Mouse (Mus musculus) embryonic facial prominence, embryonic 11.5 days (tissue): ENCODE measurements around the gene Fras1. TPM values are rescaled to one million over a fixed set of nuclear protein-coding genes. Genes with fewer than 3 reads are reported as not detected.

Experiments used
- ATAC-seq: fragments of 200-750 bp; cut with Nextera tagmentation; replicated peaks from 2 replicates; pipeline ENCODE4 v1.8.0; 2017; ENCODE audit warnings: low read depth; ENCODE audit not compliant: insufficient number of reproducible peaks, low FRiP score, low TSS enrichment
- DNase-seq: peaks from one replicate; pipeline ENCODE4 v3.0.0-alpha.2; 2015; ENCODE audit warnings: low spot score
- H3K27ac ChIP-seq: fragments of 300-500 bp; sonication (generic); replicated peaks from 2 replicates; pipeline ENCODE4 v1.5.1; 2014; ENCODE audit warnings: mild to moderate bottlenecking, low read depth, low read length, control low read depth
- H3K27me3 ChIP-seq: fragments of 300-500 bp; sonication (generic); 2 replicates; pipeline ENCODE4 v1.6.1; 2014; ENCODE audit warnings: mild to moderate bottlenecking, low read length, moderate library complexity, mixed read lengths; ENCODE audit not compliant: control insufficient read depth, insufficient read depth
- H3K36me3 ChIP-seq: fragments of 300-500 bp; sonication (generic); replicated peaks from 2 replicates; pipeline ENCODE4 v1.6.1; 2014; ENCODE audit warnings: low read depth, mild to moderate bottlenecking, low read length, moderate library complexity, mixed read lengths; ENCODE audit not compliant: control insufficient read depth, insufficient read depth
- H3K4me1 ChIP-seq: fragments of 300-500 bp; sonication (generic); 2 replicates; pipeline ENCODE4 v1.6.1; 2014; ENCODE audit warnings: low read length, mixed read lengths; ENCODE audit not compliant: control insufficient read depth, insufficient read depth
- H3K4me2 ChIP-seq: fragments of 300-500 bp; sonication (generic); 2 replicates; pipeline ENCODE4 v1.6.1; 2014; ENCODE audit warnings: low read depth, mild to moderate bottlenecking, control low read depth, low read length, moderate library complexity
- H3K4me3 ChIP-seq: fragments of 300-500 bp; sonication (generic); 2 replicates; pipeline ENCODE4 v1.5.1; 2014; ENCODE audit warnings: low read depth, low read length, control low read depth
- H3K9ac ChIP-seq: fragments of 300-500 bp; sonication (generic); replicated peaks from 2 replicates; pipeline ENCODE4 v1.6.1; 2014; ENCODE audit warnings: mild to moderate bottlenecking, control low read depth, low read length
- H3K9me3 ChIP-seq: fragments of 300-500 bp; sonication (generic); replicated peaks from 2 replicates; pipeline ENCODE4 v1.6.1; 2016; ENCODE audit warnings: mild to moderate bottlenecking, low read length, inconsistent platforms, mixed read lengths; ENCODE audit not compliant: control insufficient read depth
- WGBS: fragments of 180-500 bp; shearing (Covaris S2); extraction: QIAGEN DNeasy Blood & Tissue Kit; methylation state at CpG from one replicate; pipeline ENCODE4 v1.1.7; 2014; 5-methylcytosine and 5-hydroxymethylcytosine counted together
- polyA plus RNA-seq: library from polyadenylated mRNA; unstranded; fragments of >200 nt; fragmentation: Nextera tagmentation; extraction: Ambion mirVana; gene quantifications from 2 replicates; pipeline ENCODE4 v1.2.1, GENCODE M21; 2014

Gene Fras1
- polyA plus RNA-seq, 1 experiment from 2014 or later = 15.3 TPM

DNA sequence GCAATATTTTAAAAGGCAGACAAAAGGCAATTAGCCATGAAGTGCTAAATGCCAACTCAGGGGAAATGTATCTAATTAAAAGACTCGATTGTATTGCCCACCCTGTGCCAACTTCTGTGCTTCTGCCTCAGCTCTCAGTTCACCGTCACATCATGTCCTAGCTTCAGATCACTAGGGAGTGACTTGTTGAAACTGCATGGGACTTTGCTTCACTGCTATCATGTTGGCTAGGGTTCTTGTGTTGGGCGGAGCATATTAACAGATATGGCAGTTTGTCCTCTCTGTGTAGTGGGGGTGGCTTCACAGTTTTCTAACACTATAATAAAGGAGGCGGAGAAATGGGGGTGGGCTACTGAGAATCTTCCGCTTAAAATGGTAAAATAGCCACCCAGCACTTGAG, 172.2 kb downstream of the Fras1 start:
- no peaks in the 10 kb centered on the region for H3K36me3 ChIP-seq
- no peak for ATAC-seq
- H3K9ac ChIP-seq = no peak overlapping the region
- no peaks in the 10 kb centered on the region for H3K9me3 ChIP-seq
- 88% methylated on average over 5 of the region's 5 CpGs for WGBS
- no peaks in the 10 kb centered on the region for H3K27me3 ChIP-seq
- no peak for DNase-seq
- H3K4me3 ChIP-seq = no peak overlapping the region
- no peak overlapping the region for H3K27ac ChIP-seq
- no peak overlapping the region for H3K4me2 ChIP-seq
- no peaks in the 10 kb centered on the region for H3K4me1 ChIP-seq

DNA sequence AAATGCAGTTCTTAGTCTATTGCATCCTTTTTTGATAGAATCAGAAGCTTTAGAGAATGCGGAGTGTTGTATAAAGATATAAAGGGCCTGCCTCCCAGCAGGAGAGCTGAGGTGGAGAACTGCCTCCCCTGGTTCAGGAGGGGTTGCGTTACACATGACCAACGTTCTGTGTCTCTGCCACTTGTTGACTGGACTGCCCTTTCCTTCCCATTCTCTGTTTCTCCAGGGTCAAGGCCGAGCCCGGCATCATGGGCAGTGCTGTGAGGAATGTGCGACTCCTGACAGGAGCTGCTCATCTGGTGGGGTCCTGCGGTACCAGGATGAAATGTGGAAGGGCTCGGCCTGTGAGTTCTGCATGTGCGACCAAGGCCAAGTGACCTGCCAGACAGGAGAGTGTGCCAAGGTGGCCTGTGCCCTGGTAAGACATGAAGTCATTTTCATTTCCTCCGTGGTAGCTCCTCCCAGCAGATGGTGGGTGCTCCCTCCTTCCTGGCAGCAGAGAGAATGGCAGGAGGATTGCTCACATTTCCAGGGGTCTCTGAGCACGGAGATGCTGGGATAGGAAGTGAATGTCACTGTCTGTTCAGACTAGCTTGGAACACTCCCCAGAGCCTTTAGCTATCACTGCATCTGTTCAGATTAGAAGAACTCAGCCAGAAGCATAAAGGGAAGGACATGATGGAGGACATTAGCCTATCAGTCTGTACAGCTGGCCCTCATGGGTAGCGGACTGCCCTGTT, 181.4 kb downstream of the Fras1 start:
- Histone ChIP-seq H3K9ac (no peak overlapping the region), H3K4me2 (no peak overlapping the region), H3K4me3 (no peak overlapping the region), H3K27ac (no peak overlapping the region), H3K27me3 (no peaks in the 10 kb centered on the region), H3K4me1 (no peaks in the 10 kb centered on the region), H3K36me3 (no peaks in the 10 kb centered on the region), H3K9me3 (no peaks in the 10 kb centered on the region)
- 0 out of 2 replicates have a peak, but pooled peaks have one; percentile 34 for ATAC-seq
- DNase-seq = no peak
- 85% methylated on average over 12 of the region's 12 CpGs for WGBS

DNA sequence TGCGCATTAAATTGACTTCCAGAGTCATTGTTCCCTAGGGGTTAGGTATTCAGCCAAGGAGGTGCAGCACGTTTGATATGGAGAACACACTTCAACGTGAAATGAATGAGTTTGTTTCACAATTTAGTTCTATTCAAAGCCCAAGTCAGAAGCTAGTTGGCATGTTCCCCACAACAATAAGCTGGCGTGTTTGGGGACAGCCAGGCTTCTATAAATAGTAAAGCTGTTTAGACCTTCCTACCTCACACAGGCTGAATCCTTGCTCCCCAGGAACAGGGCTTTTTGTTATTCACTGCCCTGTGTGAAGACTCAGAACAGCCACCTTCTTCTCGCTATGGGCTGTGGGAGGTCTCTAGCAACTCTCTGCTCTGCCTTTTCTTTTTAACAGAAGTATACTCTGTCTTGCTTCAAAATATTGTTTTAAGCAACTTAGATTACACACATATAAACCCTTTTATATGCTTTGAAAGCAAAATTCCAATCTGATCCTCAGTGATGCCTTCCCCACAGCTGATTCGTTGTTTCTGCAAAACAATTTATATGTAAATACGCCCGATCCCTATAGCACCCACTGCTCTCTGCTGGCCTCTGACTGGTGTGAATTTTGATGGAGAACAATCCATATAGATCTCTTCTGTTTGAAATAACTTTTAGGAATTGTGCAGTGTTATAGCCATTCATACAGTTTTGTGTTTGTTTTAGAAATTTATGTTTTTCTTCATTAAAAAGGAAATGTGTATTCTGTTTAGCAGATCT, 184.5 kb downstream of the Fras1 start:
- Histone ChIP-seq H3K4me1 (no peaks in the 10 kb centered on the region), H3K27me3 (no peaks in the 10 kb centered on the region), H3K9ac (no peak overlapping the region), H3K9me3 (no peaks in the 10 kb centered on the region), H3K36me3 (no peaks in the 10 kb centered on the region), H3K4me3 (no peak overlapping the region), H3K4me2 (no peak overlapping the region), H3K27ac (no peak overlapping the region)
- 43% methylated on average over 8 of the region's 8 CpGs for WGBS
- no peak for ATAC-seq
- DNase-seq = no peak

DNA sequence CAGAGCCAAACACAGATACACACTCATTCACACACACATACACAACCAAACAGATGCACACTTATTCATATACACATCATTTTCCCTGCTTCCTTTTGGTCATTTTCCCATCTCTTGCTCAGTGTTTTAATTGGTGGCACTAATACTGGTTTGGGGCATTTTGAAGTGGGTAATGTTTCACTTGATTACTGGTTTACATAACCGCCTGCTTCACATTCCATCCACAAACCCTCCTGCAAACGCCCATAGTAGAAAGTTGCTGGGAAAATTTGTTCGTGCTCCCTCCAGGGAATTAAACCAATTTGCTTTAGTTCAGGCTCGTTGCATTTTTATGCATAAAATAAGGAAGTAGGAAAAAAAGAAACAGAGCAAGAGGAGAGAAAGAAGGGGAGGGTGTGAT, 200.8 kb downstream of the Fras1 start:
- Histone ChIP-seq H3K4me2 (no peak overlapping the region), H3K27ac (no peak overlapping the region), H3K9me3 (no peaks in the 10 kb centered on the region), H3K36me3 (no peaks in the 10 kb centered on the region), H3K27me3 (no peaks in the 10 kb centered on the region), H3K4me1 (no peaks in the 10 kb centered on the region), H3K9ac (no peak overlapping the region), H3K4me3 (no peak overlapping the region)
- DNase-seq (no peak), ATAC-seq (no peak)
- WGBS = 42% methylated on average over 4 of the region's 4 CpGs

DNA sequence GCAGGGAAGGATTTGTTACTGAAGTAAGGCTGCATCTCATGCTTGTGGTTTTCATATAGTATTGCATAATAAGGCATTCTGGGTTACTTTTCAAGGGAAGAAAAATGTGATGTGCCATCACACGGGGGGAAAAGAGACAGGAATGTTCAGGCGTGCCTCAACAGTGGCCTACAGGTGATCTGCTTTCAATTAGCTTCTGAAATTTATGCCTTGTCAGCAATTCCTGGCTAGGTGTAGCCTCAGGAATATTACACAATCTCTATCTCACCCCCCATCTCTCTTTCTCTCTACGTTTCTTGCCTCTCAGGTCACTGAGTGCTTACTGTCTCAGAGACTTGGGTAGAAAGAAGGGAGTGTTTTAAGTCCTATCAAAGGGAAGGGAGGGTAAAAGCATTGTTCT, 204.9 kb downstream of the Fras1 start:
- H3K27me3 ChIP-seq = no peaks in the 10 kb centered on the region
- 59% methylated on average over 3 of the region's 3 CpGs for WGBS
- ATAC-seq = no peak

DNA sequence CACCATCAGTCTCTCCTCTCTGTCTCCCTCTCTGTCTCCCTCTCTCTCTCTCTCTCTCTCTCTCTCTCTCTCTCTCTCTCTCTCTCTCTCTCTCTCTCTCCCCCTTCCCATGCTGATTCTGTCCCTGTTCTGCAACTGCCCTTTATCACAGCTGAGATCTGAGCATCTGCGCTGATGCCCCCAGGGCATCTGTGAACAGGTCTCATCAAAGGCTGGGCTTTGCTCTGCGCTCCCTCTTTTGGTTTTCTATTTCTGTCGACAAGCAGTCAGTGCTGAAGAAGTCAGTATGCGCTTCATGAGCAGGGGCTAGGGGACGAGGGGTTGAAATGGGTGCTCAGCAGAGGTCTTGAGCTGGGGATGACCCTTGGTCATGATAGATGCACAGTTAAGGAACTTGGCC, 206.2 kb downstream of the Fras1 start:
- Histone ChIP-seq H3K36me3 (no peaks in the 10 kb centered on the region), H3K27ac (no peak overlapping the region), H3K9me3 (no peaks in the 10 kb centered on the region), H3K4me3 (no peak overlapping the region), H3K9ac (no peak overlapping the region), H3K4me2 (no peak overlapping the region), H3K4me1 (no peaks in the 10 kb centered on the region), H3K27me3 (no peaks in the 10 kb centered on the region)
- peak; percentile 41 for DNase-seq
- ATAC-seq = no peak
- 40% methylated on average over 5 of the region's 5 CpGs for WGBS

More for the DNA sequence above, 204.9 kb downstream of the Fras1 start:
- Histone ChIP-seq H3K4me2 (no peak overlapping the region), H3K9ac (no peak overlapping the region), H3K4me1 (no peaks in the 10 kb centered on the region), H3K9me3 (no peaks in the 10 kb centered on the region), H3K4me3 (no peak overlapping the region), H3K27ac (no peak overlapping the region), H3K36me3 (no peaks in the 10 kb centered on the region)
- peak; percentile 22 for DNase-seq

DNA sequence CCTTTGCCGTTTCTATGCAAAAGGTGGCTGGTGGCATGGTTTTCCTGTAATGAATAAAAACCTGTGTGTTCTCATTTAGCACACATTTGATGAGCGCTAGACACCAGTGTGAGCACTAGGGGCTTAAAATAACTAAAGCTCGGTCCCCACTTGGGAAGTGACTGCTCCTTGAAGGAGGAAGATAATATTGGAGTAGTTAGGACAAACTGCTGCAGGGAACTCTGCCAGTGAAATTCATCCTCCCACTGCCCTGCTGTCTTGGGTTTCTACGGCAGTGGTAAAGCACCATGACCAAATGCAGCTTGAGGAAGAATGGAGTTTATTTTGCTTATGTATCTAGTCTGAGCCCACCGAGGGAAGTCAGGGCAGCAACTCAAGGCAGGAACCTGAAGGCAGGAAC, 211.0 kb downstream of the Fras1 start:
- Histone ChIP-seq H3K27ac (no peak overlapping the region), H3K4me1 (no peaks in the 10 kb centered on the region), H3K9me3 (no peaks in the 10 kb centered on the region), H3K9ac (no peak overlapping the region), H3K27me3 (no peaks in the 10 kb centered on the region), H3K4me2 (no peak overlapping the region), H3K4me3 (no peak overlapping the region), H3K36me3 (no peaks in the 10 kb centered on the region)
- 76% methylated on average over 5 of the region's 5 CpGs for WGBS
- ATAC-seq (no peak), DNase-seq (no peak)

DNA sequence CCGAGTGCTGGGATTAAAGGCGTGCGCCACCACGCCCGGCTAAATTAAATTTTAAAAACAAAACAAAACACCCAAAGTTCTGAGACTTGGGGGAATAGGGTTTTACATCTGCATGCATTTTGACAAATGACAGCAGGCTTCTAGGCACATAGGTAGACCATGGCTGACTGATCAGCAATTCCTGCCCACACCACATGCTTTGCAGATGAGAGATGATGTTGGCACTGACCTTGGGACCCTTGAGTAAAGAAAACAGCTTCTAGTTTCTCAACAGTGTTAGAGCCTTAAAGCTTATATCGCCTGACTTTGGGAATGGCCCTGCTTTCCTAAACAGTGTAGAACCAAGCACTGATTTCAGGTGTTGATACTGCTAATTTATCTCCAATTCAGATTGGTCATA, 216.9 kb downstream of the Fras1 start:
- DNase-seq = no peak
- Histone ChIP-seq H3K4me3 (no peak overlapping the region), H3K4me2 (no peak overlapping the region), H3K9me3 (no peaks in the 10 kb centered on the region), H3K9ac (no peak overlapping the region), H3K36me3 (no peaks in the 10 kb centered on the region), H3K27ac (no peak overlapping the region), H3K27me3 (no peaks in the 10 kb centered on the region), H3K4me1 (no peaks in the 10 kb centered on the region)
- ATAC-seq = no peak
- WGBS = 95% methylated on average over 6 of the region's 6 CpGs
